In the genomic region with DNA sequence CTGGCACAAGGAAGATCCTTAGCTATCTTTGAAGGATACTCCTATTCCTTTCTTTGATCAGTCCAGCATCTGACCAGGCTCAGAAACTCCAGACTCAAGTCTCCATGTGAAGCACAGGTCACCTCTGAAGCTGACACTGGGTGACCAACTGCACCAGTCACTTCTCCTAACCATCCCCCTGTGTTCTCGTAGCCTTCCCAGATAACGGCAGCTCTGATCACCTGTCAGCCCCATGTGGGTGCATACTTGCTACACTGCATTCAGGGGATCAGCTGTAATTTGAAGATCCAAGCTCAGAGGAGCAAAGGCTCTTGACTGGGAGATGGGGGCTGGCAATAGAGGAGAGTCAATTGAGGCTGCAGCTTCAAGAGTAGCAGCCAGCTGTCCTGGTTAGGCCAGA, we compare ENCODE assay signal across 36 mouse cellular contexts. TPM values are rescaled to one million over a fixed set of nuclear protein-coding genes. Genes with fewer than 3 reads are reported as not detected.
"Had no signal": no experiment of that assay in that cellular context is flagged by ENCODE, and none has a peak within 500 bp of the region (broad histone marks: within the 10 kb centered on the region; RNA-seq: fewer than 3 reads in every experiment).

No protein-coding gene starts in this region.

- H3K4me1 ChIP-seq: hindbrain, embryonic 10.5 days; hindbrain, embryonic 12.5 days; intestine, embryonic 15.5 days; limb, embryonic 13.5 days; limb, embryonic 15.5 days; liver, embryonic 12.5 days had no signal

- H3K4me3 ChIP-seq: gastrocnemius, adult 2 months; heart, embryonic 10.5 days; heart, embryonic 12.5 days; hindbrain, embryonic 10.5 days; hindbrain, embryonic 12.5 days; intestine, embryonic 15.5 days; layer of hippocampus, adult 2 months; limb, embryonic 13.5 days; limb, embryonic 15.5 days; liver, embryonic 12.5 days had no signal

- H3K27ac ChIP-seq: gastrocnemius, adult 2 months; heart, embryonic 10.5 days; hindbrain, embryonic 10.5 days; hindbrain, embryonic 12.5 days; hindbrain, embryonic 14.5 days; intestine, embryonic 15.5 days; layer of hippocampus, adult 2 months; limb, embryonic 13.5 days; limb, embryonic 15.5 days; liver, embryonic 12.5 days; liver, embryonic 14.5 days had no signal

- H3K9me3 ChIP-seq: heart, embryonic 10.5 days; heart, embryonic 12.5 days; hindbrain, embryonic 10.5 days; hindbrain, embryonic 12.5 days; intestine, embryonic 15.5 days; limb, embryonic 13.5 days; limb, embryonic 15.5 days; liver, embryonic 12.5 days had no signal

- H3K9ac ChIP-seq: heart, embryonic 12.5 days; hindbrain, embryonic 12.5 days; hindbrain, embryonic 14.5 days; intestine, embryonic 15.5 days; limb, embryonic 13.5 days; limb, embryonic 15.5 days; liver, embryonic 12.5 days; liver, embryonic 14.5 days had no signal

- H3K27me3 ChIP-seq: intestine, embryonic 15.5 days had no signal

- H3K36me3 ChIP-seq: heart, embryonic 10.5 days; heart, embryonic 12.5 days; hindbrain, embryonic 10.5 days; hindbrain, embryonic 12.5 days; intestine, embryonic 15.5 days; limb, embryonic 13.5 days; limb, embryonic 15.5 days; liver, embryonic 12.5 days had no signal

- ATAC-seq: inflammation-experienced regulatory T-cells, adult 6 months; intestine, embryonic 15.5 days; intestine, postnatal 0 days; liver, embryonic 12.5 days had no signal

- H3K4me2 ChIP-seq: heart, embryonic 12.5 days; hindbrain, embryonic 12.5 days; hindbrain, embryonic 14.5 days; intestine, embryonic 15.5 days; limb, embryonic 13.5 days; limb, embryonic 15.5 days; liver, embryonic 12.5 days had no signal

RNA-seq across cellular contexts. Expression of a gene that starts 10.0 kb away (rescaled TPM):
- total RNA-seq: gastrocnemius, adult 2 months; gastrocnemius, postnatal 10 days; gastrocnemius, postnatal 25 days; gastrocnemius, postnatal 4 days; granulocyte monocyte progenitor cell, adult 5-6 weeks; heart, adult 8-10 months; heart, postnatal 14 days; heart, postnatal 36 days; layer of hippocampus, adult 2 months; layer of hippocampus, postnatal 14 days; layer of hippocampus, postnatal 36 days; left cerebral cortex, adult 18-20 months; left cerebral cortex, adult 8-10 months; left cerebral cortex, postnatal 10 days; left cerebral cortex, postnatal 25 days; left cerebral cortex, postnatal 4 days; liver, adult 2 months had no signal
- polyA plus RNA-seq: frontal cortex, adult 2 months; heart, embryonic 10.5 days; heart, embryonic 12.5 days; heart, embryonic 14.5 days; heart, embryonic 16.5 days; hindbrain, embryonic 10.5 days; hindbrain, embryonic 12.5 days; hindbrain, embryonic 14.5 days; inflammation-experienced regulatory T-cells, adult 6 months; intestine, embryonic 15.5 days; intestine, postnatal 0 days; kidney, embryonic 14.5 days; kidney, embryonic 16.5 days; limb, embryonic 11.5 days; limb, embryonic 15.5 days; liver, adult 2 months; liver, embryonic 12.5 days; liver, embryonic 14.5 days had no signal

RNA-seq across cellular contexts. Expression of a gene that starts 39.1 kb away (rescaled TPM):
- total RNA-seq: gastrocnemius, adult 2 months; gastrocnemius, postnatal 10 days; gastrocnemius, postnatal 25 days; gastrocnemius, postnatal 4 days; granulocyte monocyte progenitor cell, adult 5-6 weeks; heart, adult 8-10 months; heart, postnatal 14 days; heart, postnatal 36 days; liver, adult 2 months had no signal
- polyA plus RNA-seq: heart, embryonic 10.5 days; heart, embryonic 12.5 days; heart, embryonic 14.5 days; heart, embryonic 16.5 days; hindbrain, embryonic 12.5 days; hindbrain, embryonic 14.5 days; hindbrain, embryonic 16.5 days; inflammation-experienced regulatory T-cells, adult 6 months; intestine, embryonic 15.5 days; intestine, postnatal 0 days; kidney, embryonic 14.5 days; kidney, embryonic 16.5 days; limb, embryonic 11.5 days; limb, embryonic 15.5 days; liver, adult 2 months; liver, embryonic 12.5 days; liver, embryonic 14.5 days had no signal
